Mouse (Mus musculus) lung, postnatal 36 days (tissue): ENCODE measurements around the gene Gcnt7.
A peak's percentile ranks its signal among the peaks of the same experiment; 100 is the strongest.

Experiments used
- DNase-seq: peaks from one replicate; pipeline ENCODE4 v3.0.0; 2022; ENCODE audit warnings: mixed read lengths

Gene Gcnt7

DNA sequence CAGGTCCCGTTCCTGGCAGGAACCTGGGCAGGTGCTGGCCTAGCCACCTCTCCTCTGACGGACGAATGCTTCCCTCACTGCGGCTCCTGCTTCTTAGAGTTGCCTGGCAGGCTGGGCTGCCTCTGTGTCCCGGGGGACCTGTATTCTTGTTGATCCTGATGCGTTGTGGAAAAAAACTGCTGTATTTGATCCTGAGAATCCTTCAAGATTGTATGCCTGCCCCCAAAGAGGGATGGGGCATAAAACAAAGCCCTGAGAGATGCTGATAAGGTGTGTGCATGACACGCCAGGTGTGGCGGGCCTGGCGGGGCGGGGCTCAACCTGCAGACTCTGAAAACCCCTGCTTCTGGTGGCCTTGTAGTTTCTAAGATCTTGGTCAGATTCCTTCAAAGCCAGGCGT is at the start of gene Gcnt7:
Gcnt7 (minus strand) TSS at position 101 of the 400 bp plus-strand sequence.
- DNase-seq = no peak

- DNase-seq = no peak
Measured at GRCm38 (mm10) chr2:172506121-172506520, 47.7 kb upstream of the Gcnt7 start.

GRCm38 (mm10) chr2:172502168-172502567 is 43.8 kb upstream of the Gcnt7 start:
- DNase-seq = no peak

DNA sequence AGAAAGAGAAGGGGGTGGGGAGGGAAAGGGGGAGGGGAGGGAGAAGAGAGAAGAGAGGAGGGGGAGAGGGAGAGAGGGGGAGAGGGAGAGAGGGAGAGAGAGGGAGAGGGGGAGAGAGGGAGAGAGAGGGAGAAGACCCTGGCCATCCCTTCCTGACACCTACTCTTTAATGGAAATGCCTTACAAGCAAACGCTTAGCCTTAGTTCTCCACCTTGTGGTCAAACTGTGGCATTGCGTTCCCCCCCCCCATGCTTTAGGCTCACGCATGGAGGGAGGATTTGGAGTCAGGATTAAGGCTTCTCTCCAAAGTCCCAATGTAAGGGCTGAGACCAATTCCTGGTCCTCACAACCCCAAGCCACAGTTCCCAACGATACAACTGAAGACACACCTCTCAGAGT is 42.9 kb upstream of the Gcnt7 start:
- DNase-seq = peak; percentile 26

DNA sequence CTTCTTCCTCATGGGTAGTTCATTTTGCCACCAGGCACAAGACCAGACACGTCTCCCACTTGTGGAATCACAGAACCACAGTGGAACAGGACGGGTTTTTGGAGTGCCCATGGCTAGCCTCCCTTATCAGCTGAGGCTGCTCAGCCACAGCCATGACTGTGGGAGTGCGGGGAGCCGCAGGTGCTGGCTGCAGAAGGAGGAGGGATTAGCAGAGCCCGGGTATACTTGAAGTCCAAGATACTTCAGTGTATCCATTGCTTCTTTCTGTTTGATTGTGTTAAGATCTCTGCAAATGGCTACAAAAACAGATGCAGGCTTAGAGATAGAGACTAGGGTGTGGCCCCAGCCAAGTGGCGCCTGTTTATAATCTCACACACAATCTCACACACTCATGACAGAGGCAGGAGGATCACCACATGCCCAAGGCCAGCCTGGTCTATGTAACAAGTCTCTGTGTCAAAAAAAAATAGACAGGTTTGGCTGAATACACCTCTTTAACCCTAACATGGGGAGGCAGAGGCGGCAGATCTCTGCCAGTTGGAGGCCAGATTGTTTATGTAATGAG is 42.4 kb upstream of the Gcnt7 start:
- no peak for DNase-seq

DNA sequence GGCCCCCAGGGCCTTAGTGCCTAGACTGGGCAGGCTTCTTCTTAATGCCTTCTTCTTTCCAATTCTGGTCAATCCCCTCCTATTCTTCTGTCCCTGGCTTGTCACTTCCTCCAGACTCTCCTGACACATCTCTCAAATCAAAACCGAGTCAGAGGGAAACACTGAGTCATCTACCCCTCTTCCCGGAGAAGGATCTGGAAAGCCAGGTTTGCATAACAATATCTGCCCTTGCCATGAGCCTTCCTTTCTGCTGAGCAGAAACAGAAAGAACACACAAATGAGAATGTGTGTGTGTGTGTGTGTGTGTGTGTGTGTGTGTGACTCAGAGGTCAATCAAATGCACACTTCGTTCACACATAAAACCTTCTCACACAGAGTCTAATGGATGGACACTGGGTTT is 40.4 kb upstream of the Gcnt7 start:
- no peak for DNase-seq

DNA sequence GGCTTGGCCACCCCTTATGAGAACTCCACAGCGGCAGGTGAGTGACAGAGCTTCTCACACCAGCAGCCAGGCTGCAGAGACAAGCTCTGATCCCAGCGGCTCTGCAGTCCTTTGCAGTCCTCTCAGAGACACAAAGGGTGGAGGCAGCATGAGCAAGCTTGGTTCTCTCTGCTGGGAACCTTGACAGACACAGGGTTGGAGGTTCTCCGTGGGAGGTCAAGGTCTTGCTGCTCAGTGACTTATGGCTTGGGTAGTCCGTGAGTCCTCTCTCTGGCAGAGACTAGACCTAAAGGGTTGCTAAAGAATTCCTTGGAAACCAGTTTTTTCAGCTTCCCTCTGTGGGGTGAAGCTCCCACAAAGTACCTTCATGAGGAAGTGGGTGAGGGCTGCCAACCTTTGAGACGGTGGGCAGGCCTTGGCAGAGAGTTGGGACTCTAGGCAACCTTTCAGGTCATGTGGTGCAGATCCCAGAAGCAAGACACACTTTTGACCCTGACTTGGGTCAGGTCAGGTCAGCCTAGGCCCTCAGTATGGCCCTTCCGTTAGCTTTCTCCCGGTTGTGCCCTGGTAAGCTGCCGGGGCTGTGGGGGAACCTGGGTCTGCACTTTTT is 38.4 kb upstream of the Gcnt7 start:
- no peak for DNase-seq

- DNase-seq = no peak
Measured at GRCm38 (mm10) chr2:172484696-172485370, 26.4 kb upstream of the Gcnt7 start.

DNA sequence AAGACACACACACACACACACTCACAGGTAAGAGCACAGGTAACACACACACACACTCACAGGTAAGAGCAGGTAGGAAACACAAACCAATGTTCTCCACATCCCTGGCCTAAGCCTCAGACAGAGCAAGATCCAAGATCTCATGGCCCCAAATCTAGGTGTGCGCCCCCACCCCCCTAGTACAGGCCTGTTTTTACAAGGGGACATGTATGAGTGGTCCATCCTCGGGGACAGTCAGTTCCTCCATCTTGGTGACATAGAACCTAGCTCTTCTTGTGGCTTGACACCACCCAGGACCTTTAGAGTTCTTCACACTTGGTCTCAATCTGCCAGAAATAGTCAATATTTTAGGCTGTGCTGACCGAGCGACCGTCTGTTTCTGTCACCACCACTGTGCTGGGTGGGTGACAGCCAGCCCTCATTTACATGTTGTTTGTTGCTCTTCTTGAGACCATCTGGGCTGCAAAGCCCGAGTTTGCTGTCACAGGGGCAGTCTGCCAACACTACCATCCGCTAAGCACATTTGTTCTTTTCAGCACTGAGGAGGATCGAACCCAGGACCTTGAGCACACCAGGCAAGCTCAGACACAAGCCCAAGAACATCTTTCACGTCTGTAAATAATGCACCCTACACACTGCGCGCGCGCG is 25.5 kb upstream of the Gcnt7 start:
- DNase-seq = no peak

DNA sequence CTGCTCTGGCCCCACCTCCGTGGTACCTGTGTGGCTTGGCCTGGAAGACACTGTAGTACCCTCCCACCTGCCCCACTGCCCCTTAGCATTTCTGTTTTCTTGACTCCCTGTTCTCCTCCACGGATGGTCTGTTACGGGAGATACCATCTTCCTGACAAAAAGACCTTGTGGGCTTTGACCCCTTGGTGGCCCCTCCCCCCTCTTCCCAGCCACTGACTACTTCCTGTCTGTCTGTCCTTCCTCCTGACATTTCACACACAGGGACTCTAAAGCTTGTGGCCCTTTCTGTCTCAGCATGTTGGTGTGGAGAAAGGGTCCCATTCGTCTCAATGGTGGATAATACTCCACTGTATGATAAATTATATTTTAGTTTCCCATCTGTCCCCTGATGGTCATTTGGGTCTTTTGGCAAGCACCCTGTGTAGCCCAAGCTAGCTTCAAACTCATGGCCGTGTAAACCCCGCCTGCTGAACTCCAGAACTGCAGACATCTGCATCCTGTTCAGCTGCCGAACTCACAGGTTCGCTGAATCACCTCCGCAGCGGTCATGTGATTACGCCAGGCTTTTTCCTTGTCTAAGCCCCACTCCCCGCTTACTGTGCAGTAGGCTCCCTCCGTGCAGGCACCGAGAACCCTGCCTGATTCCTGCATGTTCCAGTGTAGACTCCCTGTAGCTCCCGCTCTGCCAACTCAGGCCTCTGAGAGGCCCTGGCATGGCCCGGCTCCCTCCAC is 23.4 kb upstream of the Gcnt7 start:
- DNase-seq = no peak

DNA sequence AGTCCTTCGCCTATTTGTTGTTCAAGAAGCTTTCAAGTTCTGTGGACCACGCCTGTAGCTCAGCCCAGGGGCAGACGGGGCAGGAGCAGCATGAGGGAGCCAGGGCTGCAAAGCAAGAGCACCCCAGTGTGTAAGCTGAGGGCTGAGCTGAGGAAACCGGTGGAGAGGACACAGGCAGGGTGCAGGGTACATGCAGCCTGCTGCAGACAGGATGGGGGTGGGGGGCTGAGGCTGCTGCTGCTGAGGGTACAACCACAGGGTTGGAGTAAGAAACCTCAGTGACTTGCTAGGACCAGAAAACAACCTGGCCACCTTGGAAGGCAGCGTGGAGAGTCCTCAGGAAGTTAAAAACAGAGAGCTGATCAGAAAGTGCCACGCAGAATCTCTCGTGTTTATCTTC is 21.9 kb upstream of the Gcnt7 start:
- no peak for DNase-seq

DNA sequence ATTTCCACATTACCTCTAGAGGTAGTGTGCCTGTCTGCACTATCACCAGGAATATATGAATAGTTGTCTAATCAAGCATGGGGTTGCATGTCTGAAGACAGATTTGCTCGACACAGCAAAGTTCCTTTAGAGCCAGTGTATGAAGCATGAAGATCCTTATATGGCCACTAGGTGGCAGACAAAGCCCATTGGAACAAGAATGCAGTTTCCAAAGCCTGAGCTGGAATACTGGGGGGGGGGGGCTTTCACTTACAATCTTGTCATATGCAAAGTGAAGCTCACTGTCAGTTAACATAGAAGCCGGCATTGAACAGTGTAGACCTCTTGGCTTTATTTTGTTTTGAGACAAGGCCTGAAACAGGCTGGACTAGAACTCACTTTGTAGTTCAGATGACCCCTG is 19.5 kb upstream of the Gcnt7 start:
- DNase-seq = peak; percentile 71

DNA sequence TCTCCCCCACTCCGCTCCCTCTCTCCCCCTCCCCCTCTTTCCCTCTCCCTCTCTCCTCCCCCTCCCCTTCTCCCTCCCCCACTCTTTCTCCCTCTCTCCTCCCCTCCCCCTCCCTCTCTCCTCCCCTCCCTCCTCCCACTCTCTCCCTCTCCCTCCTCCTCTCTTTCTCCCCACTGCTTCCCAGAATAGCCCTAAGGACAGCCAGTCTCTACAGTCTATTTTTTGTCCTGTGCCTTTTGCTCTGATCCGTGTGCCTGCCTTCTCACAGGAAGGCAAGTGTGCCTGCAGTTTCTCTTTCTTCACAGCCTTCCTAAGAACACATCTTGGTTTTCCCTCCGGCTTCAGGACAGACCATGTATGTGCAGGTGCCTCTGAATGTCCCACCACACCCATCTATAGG is 19.0 kb upstream of the Gcnt7 start:
- DNase-seq = no peak

DNA sequence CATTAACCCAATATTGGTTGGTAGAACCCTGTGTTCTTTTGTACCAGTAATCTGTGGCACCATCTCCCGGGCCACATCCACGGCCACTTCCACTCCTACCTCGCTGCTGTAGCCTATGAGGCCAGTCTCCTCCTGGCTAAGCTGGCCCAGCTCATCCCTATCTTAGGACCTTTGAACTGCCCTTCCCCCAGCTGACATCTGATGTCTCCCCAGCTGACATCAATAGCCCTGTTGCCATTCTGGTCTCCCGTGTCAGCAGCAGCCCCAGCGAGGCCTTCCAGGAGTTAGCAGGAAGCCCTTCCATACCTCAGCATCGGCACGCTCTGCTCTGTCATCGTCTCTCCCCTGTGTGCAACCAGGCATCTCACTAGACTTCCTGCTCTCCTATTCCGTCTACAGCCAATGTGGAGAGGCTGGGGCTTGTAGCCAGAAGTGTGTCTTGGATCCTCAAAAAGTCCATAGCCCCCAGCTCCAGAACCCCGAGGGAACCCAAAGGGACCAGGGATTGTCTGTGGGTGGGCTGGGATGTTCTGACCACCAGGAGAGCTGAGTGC is 18.4 kb upstream of the Gcnt7 start:
- DNase-seq = no peak

- DNase-seq = peak; percentile 46
Measured at GRCm38 (mm10) chr2:172474970-172475369, 16.6 kb upstream of the Gcnt7 start.

- DNase-seq = peak; percentile 56
Measured at GRCm38 (mm10) chr2:172473591-172473990, 15.2 kb upstream of the Gcnt7 start.

GRCm38 (mm10) chr2:172472318-172472717 is 13.9 kb upstream of the Gcnt7 start, which contains the start of gene Fam209:
Gene Fam209, plus strand, starts transcription at chr2:172472520.
- no peak for DNase-seq

- peak; percentile 32 for DNase-seq
Measured at GRCm38 (mm10) chr2:172468346-172468819, 10.0 kb upstream of the Gcnt7 start.

- no peak for DNase-seq
Measured at GRCm38 (mm10) chr2:172467206-172467605, 8.8 kb upstream of the Gcnt7 start.

DNA sequence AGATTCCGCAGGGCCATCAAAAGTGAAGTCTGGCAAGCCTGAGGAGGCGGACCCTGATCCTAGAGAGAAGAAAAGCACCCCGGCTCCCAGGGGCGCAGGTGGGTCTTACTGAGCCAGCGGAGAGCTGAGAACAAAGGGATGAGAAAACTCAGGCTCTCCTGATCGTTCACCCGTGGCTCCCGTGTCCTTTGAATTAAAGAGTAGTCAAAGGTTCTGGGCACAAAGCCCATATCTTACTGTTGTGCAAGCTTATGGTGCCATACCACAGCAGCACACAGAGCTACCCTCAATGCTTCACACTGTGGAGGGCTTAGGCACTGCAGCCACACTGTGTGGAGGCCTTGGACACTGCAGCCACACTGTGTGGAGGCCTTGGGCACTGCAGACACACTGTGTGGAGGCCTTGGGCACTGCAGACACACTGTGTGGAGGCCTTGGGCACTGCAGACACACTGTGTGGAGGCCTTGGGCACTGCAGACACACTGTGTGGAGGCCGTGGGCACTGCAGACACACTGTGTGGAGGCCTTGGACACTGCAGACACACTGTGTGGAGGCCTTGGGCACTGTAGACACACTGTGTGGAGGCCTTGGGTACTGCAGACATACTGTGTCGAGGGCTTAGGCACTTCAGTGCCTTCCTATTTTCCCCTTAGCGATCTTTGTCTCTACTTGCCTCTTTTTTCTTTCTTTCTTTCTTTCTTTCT is 8.2 kb upstream of the Gcnt7 start:
- DNase-seq = no peak

DNA sequence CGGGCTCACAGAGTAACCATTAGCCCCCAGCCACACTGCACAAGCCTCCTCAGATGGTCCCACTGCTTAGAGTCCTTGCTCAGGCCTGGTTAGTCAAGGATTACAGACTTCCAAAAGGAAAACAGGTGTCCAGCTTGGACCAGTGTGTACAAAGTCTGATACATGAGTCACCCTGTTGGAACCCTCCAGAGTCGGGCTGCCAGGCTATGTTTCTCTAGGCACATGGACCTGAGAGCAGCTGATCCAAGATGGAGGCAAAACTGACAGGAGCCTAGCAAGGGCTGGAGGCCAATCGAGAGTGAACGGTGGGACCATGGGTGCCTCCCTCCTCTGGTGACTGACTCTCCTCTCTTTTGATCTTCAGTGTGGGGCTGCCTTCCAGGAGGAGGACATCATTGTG is 4.4 kb upstream of the Gcnt7 start:
- DNase-seq = no peak

- DNase-seq = no peak
Measured at GRCm38 (mm10) chr2:172460647-172461046, 2.3 kb upstream of the Gcnt7 start.
